Mouse (Mus musculus): Measurements from ENCODE around the gene Kyat1.
"Not testable (repeated sequence)": the region's sequence is repeated elsewhere in the genome, so short reads cannot be mapped to it uniquely, and the experiment has no call there.

The Kyat1 gene

DNA sequence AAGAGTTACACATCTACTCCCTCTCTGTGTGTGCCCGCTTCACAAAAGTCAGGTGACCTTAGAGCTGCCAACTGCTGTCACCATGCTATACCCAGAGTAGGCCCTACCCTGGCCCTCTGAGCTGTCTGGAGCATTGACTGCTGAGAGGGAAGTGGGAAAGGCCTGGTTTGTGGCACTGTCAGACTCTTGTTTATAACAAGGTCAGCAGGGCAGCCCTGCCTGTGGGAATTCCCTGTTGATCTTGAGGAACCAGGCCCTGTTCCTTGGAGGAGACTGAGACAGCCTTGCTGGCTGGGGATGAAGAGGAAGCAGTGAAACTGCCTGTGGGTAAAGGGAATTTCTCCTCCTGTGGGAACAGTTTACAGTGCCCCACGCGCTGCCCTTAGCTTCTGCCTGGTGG lies 9.1 kb upstream of the Kyat1 start:
- no peak for DNase-seq (ENCODE audit: low spot score in 2 of 2)

DNA sequence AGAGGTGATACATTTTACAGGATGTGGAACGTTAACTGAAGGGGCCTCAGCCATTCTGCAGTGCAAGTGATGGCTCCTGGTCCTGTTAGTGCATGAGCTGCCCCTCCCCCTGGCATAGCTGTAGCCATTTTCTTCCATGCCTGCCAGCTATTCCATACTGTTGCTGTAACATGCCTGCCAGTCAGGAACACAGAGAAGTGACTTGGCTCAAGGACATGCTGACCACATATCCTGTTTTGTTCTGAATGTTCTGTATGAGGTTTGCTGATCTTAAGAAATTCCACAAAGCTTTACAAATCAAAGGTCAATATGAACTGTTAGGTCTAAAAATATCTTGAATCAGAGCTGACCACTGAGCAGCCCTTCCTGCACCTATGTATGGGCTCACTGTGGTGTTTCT lies 7.3 kb upstream of the Kyat1 start:
- no peak for DNase-seq (ENCODE audit: low spot score in 2 of 2)

DNA sequence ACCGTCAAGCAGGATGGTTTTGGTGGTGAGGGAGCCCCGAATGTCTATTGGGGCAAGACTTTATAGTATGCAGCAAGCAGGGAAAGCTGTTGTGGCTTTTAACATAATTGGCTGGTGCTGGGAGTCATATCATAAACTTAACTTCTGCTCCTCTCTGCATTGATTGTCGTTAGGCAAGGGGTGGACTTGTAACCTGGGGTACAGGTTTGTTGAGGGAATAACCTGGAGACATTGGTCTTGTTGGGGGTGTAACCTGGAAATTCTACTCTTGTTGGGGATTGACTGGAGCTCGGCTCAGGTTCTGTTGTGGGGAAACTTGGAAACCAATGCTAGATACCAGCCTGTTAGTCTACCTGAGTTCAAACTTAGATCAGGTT lies 6.5 kb upstream of the Kyat1 start:
- DNase-seq (ENCODE audit: low spot score in 2 of 2): no peak

GRCm38 (mm10) chr2:30211408-30212168 lies 5.9 kb upstream of the Kyat1 start:
- DNase-seq (ENCODE audit: low spot score in 2 of 2): no peak

- no peak for DNase-seq (ENCODE audit: low spot score in 2 of 2)
These were observed 2.2 kb upstream of the Kyat1 start for GRCm38 (mm10) chr2:30207886-30208285.

DNA sequence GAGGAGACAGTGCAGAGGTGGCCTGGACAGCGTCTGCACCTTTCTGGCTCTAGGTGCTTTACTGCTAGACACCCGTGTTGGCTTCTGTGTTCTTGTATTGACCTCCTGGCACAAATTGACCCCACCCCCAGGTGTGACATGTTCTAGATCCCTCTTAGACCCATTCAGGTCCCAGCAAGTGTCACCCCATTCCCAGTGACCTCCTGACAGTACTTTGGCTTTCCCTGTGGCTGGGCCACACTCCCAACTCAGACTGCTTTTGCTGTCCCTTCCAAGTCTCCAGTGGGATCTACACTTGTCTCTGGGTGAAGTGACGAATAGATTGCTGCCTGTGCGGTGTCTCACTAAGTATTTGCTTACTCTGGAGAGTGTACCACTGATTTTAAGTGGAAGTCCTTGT lies 1.8 kb upstream of the Kyat1 start:
- DNase-seq (ENCODE audit: low spot score in 2 of 2): no peak

- DNase-seq (ENCODE audit: low spot score in 2 of 2): no peak
These were observed 405 bp downstream of the Kyat1 start for GRCm38 (mm10) chr2:30205255-30205628.

DNA sequence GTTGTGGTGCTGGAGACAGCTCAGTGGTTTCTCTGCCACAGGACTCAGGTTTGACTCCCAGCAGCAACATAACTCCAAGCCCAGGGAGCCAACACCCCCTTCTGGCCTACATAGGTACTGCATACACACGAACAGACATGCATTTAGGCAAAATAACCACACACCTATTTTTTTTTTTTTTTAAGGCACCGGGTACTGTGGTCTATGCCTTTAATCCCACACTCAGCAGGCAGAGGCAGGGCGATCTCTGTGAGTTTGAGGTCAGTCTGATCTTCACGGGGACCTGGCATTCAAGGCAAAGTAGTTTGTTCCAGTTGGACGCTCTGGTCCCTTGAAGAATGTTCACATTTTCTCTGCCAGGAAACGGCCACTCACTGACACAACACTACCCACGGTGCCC lies 2.2 kb downstream of the Kyat1 start:
- peak; percentile 19 to 70 for DNase-seq (ENCODE audit: low spot score in 2 of 2)

DNA sequence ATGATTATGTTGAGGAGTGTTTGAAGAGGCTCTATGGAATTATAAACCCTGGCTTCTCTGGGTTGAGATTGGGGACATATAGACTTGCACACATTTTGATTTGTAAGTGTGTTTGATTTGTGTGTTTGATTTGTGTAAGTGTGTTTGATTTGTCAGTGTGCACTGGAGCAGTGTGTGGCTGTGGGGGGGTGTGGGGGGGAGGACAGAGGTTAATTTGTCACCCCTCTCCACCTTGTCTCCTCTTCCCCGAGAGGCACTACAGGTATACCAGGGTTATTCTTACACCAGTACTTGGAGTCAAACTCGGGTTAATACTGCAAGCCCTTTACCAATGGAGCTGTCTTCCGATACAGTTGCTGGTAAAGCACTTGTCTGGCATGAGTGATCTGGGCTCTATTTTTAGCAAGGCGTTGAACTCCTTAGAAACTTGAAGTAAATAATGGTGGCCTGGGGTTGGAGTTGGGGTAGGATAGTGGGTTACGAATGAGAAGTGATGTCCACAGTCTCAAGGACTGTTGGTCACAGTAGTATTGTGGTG lies 5.2 kb downstream of the Kyat1 start:
- no peak for DNase-seq (ENCODE audit: low spot score in 2 of 2)

DNA sequence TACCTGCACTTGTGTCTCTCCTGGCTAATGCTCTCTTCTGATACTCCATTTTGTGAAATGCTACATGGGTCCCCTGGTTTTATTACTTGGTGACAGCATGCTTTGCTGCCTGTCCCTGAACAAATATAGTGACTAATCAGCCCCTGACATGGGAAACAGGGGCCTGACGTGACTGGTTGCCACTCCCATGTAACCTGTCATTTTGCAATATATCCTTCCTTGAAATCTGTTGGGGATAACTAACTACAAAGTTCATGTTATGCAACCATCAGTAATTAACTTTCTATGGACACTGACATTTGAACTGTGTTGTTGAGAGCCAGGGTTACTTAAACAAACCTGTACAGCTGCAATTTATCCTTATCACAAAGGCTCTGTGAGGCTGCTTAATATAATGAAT lies 5.7 kb downstream of the Kyat1 start:
- DNase-seq (ENCODE audit: low spot score in 2 of 2): no peak

DNA sequence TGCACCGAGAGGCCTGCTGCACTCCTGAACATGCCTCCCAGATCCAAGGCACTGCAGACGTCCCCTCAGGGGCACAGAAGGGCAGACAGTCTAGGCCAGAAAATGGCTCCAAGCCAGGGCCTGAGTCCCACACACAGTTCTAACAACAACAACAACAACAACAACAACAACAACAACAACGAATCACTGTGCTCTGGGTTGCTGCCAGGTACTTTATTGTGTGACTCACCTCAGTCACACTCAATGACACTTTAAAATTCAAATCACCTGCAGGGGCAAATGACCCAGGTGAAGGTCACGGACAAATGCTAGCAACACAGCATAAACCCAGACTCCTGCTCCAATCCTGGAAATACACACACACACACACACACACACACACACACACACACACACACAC lies 7.6 kb downstream of the Kyat1 start:
- DNase-seq (ENCODE audit: low spot score in 2 of 2): no peak

DNA sequence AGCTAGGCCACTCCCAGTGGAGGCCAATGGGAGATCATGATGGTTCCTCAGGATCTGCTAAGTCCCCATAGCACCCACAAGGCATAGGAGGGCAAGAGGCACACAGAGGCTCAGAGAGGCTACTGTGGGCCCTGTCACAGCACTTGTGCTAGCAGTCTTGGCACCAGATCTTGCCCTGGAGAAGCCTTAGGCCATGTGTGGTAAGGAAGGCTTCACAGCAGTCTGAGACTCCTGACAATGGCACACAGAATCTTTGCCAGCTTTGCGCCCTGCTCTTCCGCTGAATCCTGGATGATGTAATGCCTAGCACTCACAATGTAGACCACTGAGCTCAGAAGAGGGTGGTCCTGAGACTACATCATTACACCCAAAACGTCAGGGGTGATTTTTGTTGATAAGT lies 11.0 kb downstream of the Kyat1 start:
- DNase-seq (ENCODE audit: low spot score in 2 of 2): no peak

- DNase-seq (ENCODE audit: low spot score in 2 of 2): no peak
These were observed 13.7 kb downstream of the Kyat1 start for GRCm38 (mm10) chr2:30191790-30192580.

GRCm38 (mm10) chr2:30185681-30186080 lies 20.0 kb downstream of the Kyat1 start:
- no peak for DNase-seq (ENCODE audit: low spot score in 2 of 2)

DNA sequence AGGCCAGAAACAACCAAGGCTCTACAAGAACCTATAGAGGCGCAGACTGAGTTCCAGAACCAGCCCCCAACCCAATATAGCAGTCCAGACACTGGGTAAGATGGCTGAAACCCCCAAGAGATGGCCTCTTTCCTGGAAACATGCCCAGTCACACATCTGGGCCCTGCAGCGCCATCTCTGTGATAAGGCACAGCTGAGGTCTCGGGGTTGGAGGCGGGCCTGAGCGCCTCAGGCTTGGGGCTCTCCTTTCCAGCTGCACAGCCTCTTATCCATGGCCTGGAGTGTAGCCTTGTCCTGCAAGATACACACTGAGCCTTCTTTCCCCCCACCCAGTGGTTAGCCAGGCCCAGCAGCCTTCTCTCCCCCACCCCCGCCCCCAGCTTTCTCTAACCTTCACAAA lies 20.4 kb downstream of the Kyat1 start:
- peak in 1 of 2 experiments; percentile 41 for DNase-seq (ENCODE audit: low spot score in 2 of 2)

GRCm38 (mm10) chr2:30183721-30184120 lies 21.9 kb downstream of the Kyat1 start:
- no peak for DNase-seq (ENCODE audit: low spot score in 2 of 2)

DNA sequence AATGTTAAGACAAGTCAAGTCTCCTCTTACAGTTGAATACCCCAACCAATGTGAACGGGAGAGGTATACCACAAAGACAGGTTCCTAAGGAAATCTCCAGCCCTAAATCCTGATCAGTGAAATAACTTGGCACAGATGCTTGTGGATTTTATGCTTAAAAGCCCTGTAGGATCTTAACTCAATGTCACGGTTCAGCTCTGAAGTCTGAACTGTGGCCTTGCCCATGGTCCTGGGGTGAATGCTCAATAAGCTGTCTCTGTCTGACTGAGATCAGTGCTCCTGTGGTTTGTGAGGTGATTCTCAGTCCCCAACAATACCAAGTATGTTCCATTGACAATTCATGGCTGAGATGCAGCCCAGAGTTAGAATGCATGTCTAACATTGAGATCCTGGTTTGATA lies 23.2 kb downstream of the Kyat1 start:
- no peak for DNase-seq (ENCODE audit: low spot score in 2 of 2)

DNA sequence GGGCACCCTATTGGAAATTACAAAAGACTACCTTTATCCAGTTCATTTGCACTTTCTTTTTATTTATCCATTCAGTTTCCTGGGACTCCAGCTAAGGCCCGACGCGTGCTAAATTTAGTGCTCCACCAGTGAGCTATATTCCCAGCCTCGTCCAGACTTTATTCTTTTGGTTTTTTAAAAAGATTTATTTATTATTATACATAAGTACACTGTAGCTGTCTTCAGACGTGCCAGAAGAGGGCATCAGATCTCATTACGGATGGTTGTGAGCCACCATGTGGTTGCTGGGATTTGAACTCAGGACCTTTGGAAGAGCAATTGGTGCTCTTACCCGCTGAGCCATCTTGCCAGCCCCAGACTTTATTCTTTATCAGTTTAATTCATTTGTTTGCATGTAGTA lies 26.9 kb downstream of the Kyat1 start:
- not testable (repeated sequence) for DNase-seq (ENCODE audit: low spot score in 2 of 2)

GRCm38 (mm10) chr2:30177700-30178675 lies 27.7 kb downstream of the Kyat1 start, which contains the start of gene Spout1:
TSS of gene Spout1 (minus strand) at chr2:30178459.
- peak; percentile 81 to 96 for DNase-seq (ENCODE audit: low spot score in 2 of 2)

DNA sequence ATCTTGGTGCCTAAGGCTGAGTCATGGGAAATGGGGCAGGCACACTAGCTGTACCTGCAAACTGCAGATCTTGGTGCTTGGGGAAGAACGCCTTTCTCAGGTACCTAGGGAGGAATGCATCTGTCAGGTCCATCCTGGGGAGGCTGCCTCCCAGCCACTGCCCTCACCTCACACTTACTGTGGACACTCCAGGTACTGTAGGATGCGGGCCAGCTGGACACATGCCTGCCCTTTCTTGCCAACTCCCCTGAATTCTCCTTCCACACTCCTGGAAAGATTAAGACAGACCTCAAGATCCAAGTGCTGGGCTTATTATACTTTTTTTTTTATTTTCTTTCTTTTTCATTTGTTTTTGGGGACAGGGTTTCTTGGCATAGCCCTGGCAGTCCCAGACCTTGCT lies 29.1 kb downstream of the Kyat1 start:
- DNase-seq (ENCODE audit: low spot score in 2 of 2): no peak

GRCm38 (mm10) chr2:30175897-30176296 lies 29.8 kb downstream of the Kyat1 start:
- no peak for DNase-seq (ENCODE audit: low spot score in 2 of 2)

Data from spleen, postnatal 10 days (tissue).